Mouse (Mus musculus) CH12.LX (cell line): ENCODE measurements at regions not wholly inside any gene's neighbourhood (a gene's known extent, or its start where the extent isn't known, plus 50 kb on each side); places are given as distances from the start of the nearest gene placed in this dataset.

Source experiments
- DNase-seq: peaks from one replicate; pipeline ENCODE4 v3.0.0-alpha.2; 2013; ENCODE audit errors: extremely low read depth
- H3K27ac ChIP-seq: 2 replicates; pipeline ENCODE4 v1.5.1; 2012; ENCODE audit warnings: low read depth, mild to moderate bottlenecking, control low read depth, moderate library complexity; ENCODE audit not compliant: insufficient read depth
- H3K27me3 ChIP-seq: replicated peaks from 2 replicates; pipeline ENCODE3; 2012; ENCODE audit warnings: inconsistent platforms
- H3K36me3 ChIP-seq, 2 experiments: replicated peaks in 1 of 2; 2 replicates each; pipeline versions ENCODE3 to v1.6.1; 2012; ENCODE audit warnings: inconsistent platforms in 1 of 2, low read length in 1 of 2, mild to moderate bottlenecking in 1 of 2, mixed read lengths in 1 of 2, moderate library complexity in 1 of 2; ENCODE audit not compliant: control insufficient read depth in 1 of 2, insufficient read depth in 1 of 2
- H3K4me1 ChIP-seq, 2 experiments: 2 replicates each; pipeline ENCODE4 v1.6.1; 2012; ENCODE audit warnings: inconsistent platforms in 1 of 2, moderate library complexity in 1 of 2; ENCODE audit not compliant: insufficient read depth in 2 of 2, control insufficient read depth in 1 of 2
- H3K4me2 ChIP-seq: 2 replicates; pipeline ENCODE4 v1.6.1; 2012; ENCODE audit warnings: low read depth, mild to moderate bottlenecking, control low read depth; ENCODE audit not compliant: poor library complexity, insufficient read depth, severe bottlenecking
- H3K4me3 ChIP-seq, 3 experiments: fragments of 150-350 bp in 1 of 3; sonication (generic) in 1 of 3; replicated peaks in 1 of 3; 2 replicates each; pipeline versions ENCODE3 to v1.5.1; 2011 to 2012; ENCODE audit warnings: low read depth in 2 of 3, low read length in 2 of 3, mild to moderate bottlenecking in 2 of 3, moderate library complexity in 2 of 3, control low read depth in 1 of 3, improper control_type of control experiment in 1 of 3, inconsistent platforms in 1 of 3, mixed read lengths in 1 of 3; ENCODE audit not compliant: poor library complexity in 1 of 3
- H3K79me2 ChIP-seq: replicated peaks from 2 replicates; pipeline ENCODE4 v1.6.1; 2012; ENCODE audit warnings: mild to moderate bottlenecking, moderate library complexity; ENCODE audit not compliant: control insufficient read depth, poor library complexity, insufficient read depth, severe bottlenecking; ENCODE audit errors: extremely low read depth
- H3K9ac ChIP-seq: 2 replicates; pipeline ENCODE4 v1.6.1; 2012; ENCODE audit warnings: low read depth, mild to moderate bottlenecking, control low read depth, moderate library complexity; ENCODE audit not compliant: insufficient read depth
- H3K9me3 ChIP-seq: replicated peaks from 2 replicates; pipeline ENCODE3; 2012; ENCODE audit warnings: low read length, inconsistent platforms, mixed read lengths
- CHD1 ChIP-seq: IDR thresholded peaks from 2 replicates; pipeline ENCODE4 v1.6.1; 2012; ENCODE audit warnings: low read depth, low read length, improper control_type of control experiment, inconsistent platforms
- CHD2 ChIP-seq: IDR thresholded peaks from 2 replicates; pipeline ENCODE4 v1.6.1; 2011; ENCODE audit warnings: low read length, improper control_type of control experiment
- CTCF ChIP-seq, 2 experiments: IDR thresholded peaks in 1 of 2; conservative IDR thresholded peaks in 1 of 2; 2 replicates each; pipeline ENCODE4 v1.5.1; 2011 to 2012; ENCODE audit warnings: low read depth in 2 of 2, low read length in 2 of 2, improper control_type of control experiment in 1 of 2, inconsistent platforms in 1 of 2, mild to moderate bottlenecking in 1 of 2, moderate library complexity in 1 of 2
- E2F4 ChIP-seq: IDR thresholded peaks from 2 replicates; pipeline ENCODE4 v1.6.1; 2011; ENCODE audit warnings: low read depth, low read length, improper control_type of control experiment; ENCODE audit not compliant: insufficient replicate concordance
- EP300 ChIP-seq: IDR thresholded peaks from 2 replicates; pipeline ENCODE4 v1.6.1; 2011; ENCODE audit warnings: low read length, improper control_type of control experiment
- ETS1 ChIP-seq: conservative IDR thresholded peaks from 2 replicates; pipeline ENCODE4 v1.6.1; 2012; ENCODE audit warnings: low read depth, mild to moderate bottlenecking, inconsistent platforms, low read length, improper control_type of control experiment, moderate library complexity
- KAT2A ChIP-seq: IDR thresholded peaks from 2 replicates; pipeline ENCODE4 v1.6.1; 2012; ENCODE audit warnings: low read length, improper control_type of control experiment, inconsistent platforms; ENCODE audit not compliant: insufficient replicate concordance
- MAFK ChIP-seq: IDR thresholded peaks from 2 replicates; pipeline ENCODE4 v1.6.1; 2011; ENCODE audit warnings: low read length, improper control_type of control experiment; ENCODE audit not compliant: insufficient replicate concordance
- MAX ChIP-seq: IDR thresholded peaks from 2 replicates; pipeline ENCODE4 v1.6.1; 2011; ENCODE audit warnings: low read length, improper control_type of control experiment
- MEF2A ChIP-seq: IDR thresholded peaks from 2 replicates; pipeline ENCODE4 v1.6.1; 2014; ENCODE audit warnings: low read depth, mild to moderate bottlenecking, inconsistent platforms, low read length, improper control_type of control experiment, borderline replicate concordance
- MXI1 ChIP-seq: IDR thresholded peaks from 2 replicates; pipeline ENCODE4 v1.6.1; 2011; ENCODE audit warnings: mild to moderate bottlenecking, low read depth, low read length, improper control_type of control experiment
- NELFE ChIP-seq: IDR thresholded peaks from 2 replicates; pipeline ENCODE4 v1.6.1; 2011; ENCODE audit warnings: low read depth, low read length, improper control_type of control experiment
- RAD21 ChIP-seq: IDR thresholded peaks from 2 replicates; pipeline ENCODE4 v1.6.1; 2011; ENCODE audit warnings: low read depth, mild to moderate bottlenecking, low read length, improper control_type of control experiment, moderate library complexity
- TCF12 ChIP-seq: IDR thresholded peaks from 2 replicates; pipeline ENCODE4 v1.6.1; 2014; ENCODE audit warnings: low read depth, mild to moderate bottlenecking, inconsistent platforms, low read length, improper control_type of control experiment
- ZC3H11A ChIP-seq: IDR thresholded peaks from 2 replicates; pipeline ENCODE4 v1.6.1; 2012; ENCODE audit warnings: low read depth, mild to moderate bottlenecking, inconsistent platforms, low read length, improper control_type of control experiment
- ZKSCAN1 ChIP-seq: IDR thresholded peaks from 2 replicates; pipeline ENCODE4 v1.6.1; 2012; ENCODE audit warnings: low read depth, inconsistent platforms, low read length, improper control_type of control experiment, borderline replicate concordance
- ZMIZ1 ChIP-seq: IDR thresholded peaks from 2 replicates; pipeline ENCODE4 v1.6.1; 2012; ENCODE audit warnings: low read depth, mild to moderate bottlenecking, inconsistent platforms, low read length, improper control_type of control experiment
- dilution Hi-C: fragments of 300-500 bp; cut with MboI; formaldehyde crosslinking; loops from 2 replicates; pipeline ENCODE4 v1.14.3; 2020; ENCODE audit warnings: low sequenced_read_pairs; ENCODE audit not compliant: extremely low pct_unique_long_range_greater_than_20kb, extremely low pct_ligation_motif_present
- in situ Hi-C: fragments of 300-500 bp; cut with MboI; formaldehyde crosslinking; loops from 3 replicates; pipeline ENCODE4 v1.14.3; 2019; ENCODE audit warnings: low sequenced_read_pairs, low pct_ligation_motif_present, low pct_unique_long_range_greater_than_20kb, mixed read lengths

GRCm38 (mm10) chr3:52625125-52625524 is 357.0 kb downstream of the Foxo1 start:
- no peaks in the 10 kb centered on the region for H3K79me2 ChIP-seq
- no peaks in the 10 kb centered on the region for H3K27me3 ChIP-seq
- no peak for DNase-seq
- H3K9me3 ChIP-seq, result no peaks in the 10 kb centered on the region
- in situ Hi-C loops, result no loop called here
- H3K4me2 ChIP-seq, result no peak overlapping the region
- H3K27ac ChIP-seq, result no peak overlapping the region
- H3K4me3 ChIP-seq, result no peak overlapping the region
- H3K36me3 ChIP-seq, result no peaks in the 10 kb centered on the region
- TF ChIP-seq RAD21 (no peak), TCF12 (no peak), NELFE (no peak), MAX (no peak), ZKSCAN1 (no peak), ZMIZ1 (no peak), CHD2 (no peak)
- TF ChIP-seq, all 38 proteins: peak for 0
- dilution Hi-C loops, result no loop called here
- H3K4me1 ChIP-seq, result 0 out of 4 replicates have a peak, but pooled peaks cover 1 to 2% of the 10 kb centered on the region in 2 experiments
- H3K9ac ChIP-seq, result no peak overlapping the region

- Histone ChIP-seq H3K9ac (no peak overlapping the region), H3K4me2 (no peak overlapping the region), H3K9me3 (no peaks in the 10 kb centered on the region), H3K79me2 (no peaks in the 10 kb centered on the region), H3K36me3 (no peaks in the 10 kb centered on the region), H3K27me3 (no peaks in the 10 kb centered on the region), H3K4me1 (0 out of 4 replicates have a peak, but pooled peaks cover 0 to 5% of the 10 kb centered on the region in 2 experiments), H3K4me3 (no peak overlapping the region), H3K27ac (no peak overlapping the region)
- in situ Hi-C loops (no loop called here), dilution Hi-C loops (no loop called here)
- no peak for TF ChIP-seq KAT2A
- TF ChIP-seq MXI1, result no peak
- no peak for TF ChIP-seq ETS1
- TF ChIP-seq EP300, result no peak
- no peak for TF ChIP-seq MAFK
- TF ChIP-seq MEF2A, result no peak
- no peak for TF ChIP-seq CTCF (conservative IDR thresholded peaks at IDR 0.05 in 1 of 2, IDR thresholded peaks at IDR 0.05 in 1 of 2; ENCODE audit: low read depth in 2 of 2, low read length in 2 of 2)
- no peak for DNase-seq
These were observed 354.4 kb downstream of the Foxo1 start for GRCm38 (mm10) chr3:52622530-52622929.

- H3K27me3 ChIP-seq, result no peaks in the 10 kb centered on the region
- no peak overlapping the region for H3K9ac ChIP-seq
- no peak overlapping the region for H3K27ac ChIP-seq
- in situ Hi-C loops, result no loop called here
- H3K9me3 ChIP-seq, result no peaks in the 10 kb centered on the region
- H3K79me2 ChIP-seq, result no peaks in the 10 kb centered on the region
- H3K4me3 ChIP-seq, result no peak overlapping the region
- H3K4me1 ChIP-seq, result 0 out of 4 replicates have a peak, but pooled peaks cover 0 to 5% of the 10 kb centered on the region in 2 experiments
- dilution Hi-C loops, result no loop called here
- H3K36me3 ChIP-seq, result no peaks in the 10 kb centered on the region
- H3K4me2 ChIP-seq, result no peak overlapping the region
- no peak for TF ChIP-seq CHD1
- no peak for TF ChIP-seq MAFK
- no peak for TF ChIP-seq MXI1
- TF ChIP-seq ZC3H11A, result no peak
- no peak for TF ChIP-seq E2F4
- TF ChIP-seq ZKSCAN1, result no peak
- TF ChIP-seq, all 38 proteins: peak for 0
- no peak for DNase-seq
These were observed 353.8 kb downstream of the Foxo1 start for GRCm38 (mm10) chr3:52621936-52622335.
